Mouse (Mus musculus) liver, embryonic 14.5 days (tissue): ENCODE data around the gene Bpifb1.

Experiments
- CTCF ChIP-seq: IDR thresholded peaks from 2 replicates; pipeline ENCODE4 v1.5.1; 2016; ENCODE audit warnings: antibody characterized with exemption, low read depth, control low read depth
- EP300 ChIP-seq: IDR thresholded peaks from 2 replicates; pipeline ENCODE4 v1.6.1; 2016; ENCODE audit warnings: antibody characterized with exemption, low read depth

DNA sequence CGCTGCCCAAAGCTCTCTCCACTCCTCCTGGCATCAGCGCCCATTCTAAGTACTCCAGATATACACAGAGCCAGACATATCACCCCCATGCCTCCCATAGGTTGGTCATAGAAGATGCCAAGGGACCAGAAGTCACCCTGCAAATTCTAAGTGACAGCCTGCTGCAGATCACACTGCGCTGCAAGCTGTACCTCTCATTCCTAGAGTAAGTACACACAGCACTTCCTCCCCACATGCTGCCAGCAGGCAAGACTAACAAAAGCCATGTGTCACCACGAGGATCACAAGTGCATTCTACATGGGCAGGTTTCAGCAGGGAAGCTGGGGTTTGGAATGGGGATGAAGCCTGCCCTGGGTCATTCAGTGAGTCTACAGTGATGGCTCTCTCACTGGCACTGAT, 36.4 kb downstream of the Bpifb1 start:
- TF ChIP-seq CTCF (no peak), EP300 (no peak)
